Mouse (Mus musculus) lung, embryonic 16.5 days (tissue): ENCODE measurements around the gene Atp5k. TPM values are rescaled to one million over a fixed set of nuclear protein-coding genes. Genes with fewer than 3 reads are reported as not detected.

Experiments
- ATAC-seq: fragments of 200-750 bp; cut with Nextera tagmentation; 2 replicates; pipeline ENCODE4 v1.8.0; 2017; ENCODE audit warnings: low read depth, mild to moderate bottlenecking, moderate library complexity
- H3K27ac ChIP-seq: fragments of 300-500 bp; sonication (generic); 2 replicates; pipeline ENCODE4 v1.5.1; 2014; ENCODE audit warnings: mild to moderate bottlenecking, control low read depth, low read length
- H3K27me3 ChIP-seq: fragments of 300-500 bp; sonication (generic); 2 replicates; pipeline ENCODE4 v1.6.1; 2014; ENCODE audit warnings: low read depth, low read length, mixed read lengths; ENCODE audit not compliant: control insufficient read depth, insufficient read depth
- H3K36me3 ChIP-seq: fragments of 300-500 bp; sonication (generic); 2 replicates; pipeline ENCODE4 v1.6.1; 2014; ENCODE audit warnings: low read length; ENCODE audit not compliant: control insufficient read depth, insufficient read depth
- H3K4me1 ChIP-seq: fragments of 300-500 bp; sonication (generic); replicated peaks from 2 replicates; pipeline ENCODE4 v1.6.1; 2014; ENCODE audit warnings: low read length, mixed read lengths; ENCODE audit not compliant: control insufficient read depth, insufficient read depth
- H3K4me2 ChIP-seq: fragments of 300-500 bp; sonication (generic); 2 replicates; pipeline ENCODE4 v1.6.1; 2014; ENCODE audit warnings: low read depth, low read length, control low read depth
- H3K4me3 ChIP-seq: fragments of 300-500 bp; sonication (generic); 2 replicates; pipeline ENCODE4 v1.5.1; 2014; ENCODE audit warnings: mild to moderate bottlenecking, low read length, control low read depth
- H3K9ac ChIP-seq: fragments of 300-500 bp; sonication (generic); 2 replicates; pipeline ENCODE4 v1.6.1; 2014; ENCODE audit warnings: low read length, control low read depth
- H3K9me3 ChIP-seq: fragments of 300-500 bp; sonication (generic); 2 replicates; pipeline ENCODE4 v1.6.1; 2016; ENCODE audit warnings: low read length; ENCODE audit not compliant: control insufficient read depth
- WGBS: fragments of 180-500 bp; shearing (Covaris S2); extraction: QIAGEN DNeasy Blood & Tissue Kit; methylation state at CpG from one replicate; pipeline ENCODE4 v1.1.7; 2014; 5-methylcytosine and 5-hydroxymethylcytosine counted together
- polyA plus RNA-seq: library from polyadenylated mRNA; unstranded; fragments of >200 nt; fragmentation: Nextera tagmentation; extraction: Ambion mirVana; gene quantifications from 2 replicates; pipeline ENCODE4 v1.2.1, GENCODE M21; 2015

The Atp5k gene
- 324 and 387 TPM in 2 replicates for polyA plus RNA-seq

GRCm38 (mm10) chr5:108433804-108434587 is at the start of gene Atp5k:
Gene Atp5k, minus strand, starts transcription at chr5:108434448.
- peak; percentile 93 for ATAC-seq
- no peaks in the 10 kb centered on the region for H3K27me3 ChIP-seq
- peaks cover 14% of the 10 kb centered on the region for H3K4me1 ChIP-seq
- WGBS: under 1% methylated on average over 42 of the region's 42 CpGs
- H3K36me3 ChIP-seq: peaks cover 11% of the 10 kb centered on the region
- peak within 1 kb of the TSS; percentile 95 for H3K9ac ChIP-seq
- no peak within 1 kb of the TSS for H3K27ac ChIP-seq
- H3K9me3 ChIP-seq: no peaks in the 10 kb centered on the region
- H3K4me2 ChIP-seq: peak within 1 kb of the TSS; percentile 90
- peak within 1 kb of the TSS; percentile 93 for H3K4me3 ChIP-seq

- H3K4me2 ChIP-seq: no peak overlapping the region
- no peaks in the 10 kb centered on the region for H3K4me1 ChIP-seq
- H3K36me3 ChIP-seq: peaks cover 25% of the 10 kb centered on the region
- WGBS: 81% methylated on average over 6 of the region's 6 CpGs
- no peaks in the 10 kb centered on the region for H3K9me3 ChIP-seq
- no peak overlapping the region for H3K4me3 ChIP-seq
- no peak for ATAC-seq
- H3K27ac ChIP-seq: no peak overlapping the region
- H3K27me3 ChIP-seq: no peaks in the 10 kb centered on the region
- no peak overlapping the region for H3K9ac ChIP-seq
Observed at GRCm38 (mm10) chr5:108483006-108483405, 48.8 kb upstream of the Atp5k start.

GRCm38 (mm10) chr5:108475977-108476376 is 41.7 kb upstream of the Atp5k start:
- Histone ChIP-seq H3K9me3 (no peaks in the 10 kb centered on the region), H3K4me3 (no peak overlapping the region), H3K27me3 (no peaks in the 10 kb centered on the region), H3K4me2 (no peak overlapping the region), H3K9ac (no peak overlapping the region), H3K36me3 (peaks cover 47% of the 10 kb centered on the region), H3K27ac (no peak overlapping the region), H3K4me1 (no peaks in the 10 kb centered on the region)
- ATAC-seq: no peak
- 89% methylated on average over 3 of the region's 3 CpGs for WGBS

GRCm38 (mm10) chr5:108473737-108474136 is 39.5 kb upstream of the Atp5k start:
- 46% methylated on average over 4 of the region's 4 CpGs for WGBS
- H3K36me3 ChIP-seq: peaks cover 44% of the 10 kb centered on the region

GRCm38 (mm10) chr5:108469617-108470016 is 35.4 kb upstream of the Atp5k start:
- H3K27ac ChIP-seq: no peak overlapping the region
- H3K4me1 ChIP-seq: no peaks in the 10 kb centered on the region; the same call in 1 of the 2 replicates
- no peaks in the 10 kb centered on the region for H3K27me3 ChIP-seq
- H3K4me3 ChIP-seq: no peak overlapping the region
- H3K36me3 ChIP-seq: peaks cover 17% of the 10 kb centered on the region
- H3K9me3 ChIP-seq: no peaks in the 10 kb centered on the region
- ATAC-seq: no peak
- H3K4me2 ChIP-seq: no peak overlapping the region
- no peak overlapping the region for H3K9ac ChIP-seq
- WGBS: 67% methylated on average over 7 of the region's 7 CpGs

More at GRCm38 (mm10) chr5:108473737-108474136, 39.5 kb upstream of the Atp5k start:
- Histone ChIP-seq H3K4me3 (no peak overlapping the region), H3K4me1 (no peaks in the 10 kb centered on the region), H3K9ac (no peak overlapping the region), H3K27me3 (no peaks in the 10 kb centered on the region), H3K27ac (no peak overlapping the region), H3K4me2 (no peak overlapping the region), H3K9me3 (no peaks in the 10 kb centered on the region)
- no peak for ATAC-seq

GRCm38 (mm10) chr5:108466647-108467046 is 32.4 kb upstream of the Atp5k start:
- H3K4me3 ChIP-seq: no peak overlapping the region
- H3K27me3 ChIP-seq: no peaks in the 10 kb centered on the region
- no peak overlapping the region for H3K9ac ChIP-seq
- H3K27ac ChIP-seq: no peak overlapping the region
- H3K4me2 ChIP-seq: no peak overlapping the region
- 97% methylated on average over 1 of the region's 1 CpGs for WGBS
- peaks cover 16% of the 10 kb centered on the region for H3K4me1 ChIP-seq
- no peak for ATAC-seq
- H3K9me3 ChIP-seq: no peaks in the 10 kb centered on the region
- H3K36me3 ChIP-seq: no peaks in the 10 kb centered on the region

- no peak overlapping the region for H3K9ac ChIP-seq
- H3K27me3 ChIP-seq: no peaks in the 10 kb centered on the region
- no peaks in the 10 kb centered on the region for H3K9me3 ChIP-seq
- H3K4me1 ChIP-seq: peaks cover 16% of the 10 kb centered on the region
- 84% methylated on average over 6 of the region's 6 CpGs for WGBS
- H3K4me3 ChIP-seq: no peak overlapping the region
- no peaks in the 10 kb centered on the region for H3K36me3 ChIP-seq
- no peak overlapping the region for H3K27ac ChIP-seq
- ATAC-seq: no peak
- H3K4me2 ChIP-seq: no peak overlapping the region
Observed at GRCm38 (mm10) chr5:108465131-108465891, 31.1 kb upstream of the Atp5k start.

- 35% methylated on average over 4 of the region's 4 CpGs for WGBS
- Histone ChIP-seq H3K9me3 (no peaks in the 10 kb centered on the region), H3K9ac (peak overlapping the region; percentile 97), H3K27ac (no peak overlapping the region; the same call in 1 of the 2 replicates), H3K36me3 (no peaks in the 10 kb centered on the region), H3K27me3 (no peaks in the 10 kb centered on the region), H3K4me2 (peak overlapping the region; percentile 94), H3K4me1 (peaks cover 16% of the 10 kb centered on the region), H3K4me3 (peak overlapping the region; percentile 82)
- ATAC-seq: no peak
Observed at GRCm38 (mm10) chr5:108462446-108462845, 28.2 kb upstream of the Atp5k start.
